In the genomic region with DNA sequence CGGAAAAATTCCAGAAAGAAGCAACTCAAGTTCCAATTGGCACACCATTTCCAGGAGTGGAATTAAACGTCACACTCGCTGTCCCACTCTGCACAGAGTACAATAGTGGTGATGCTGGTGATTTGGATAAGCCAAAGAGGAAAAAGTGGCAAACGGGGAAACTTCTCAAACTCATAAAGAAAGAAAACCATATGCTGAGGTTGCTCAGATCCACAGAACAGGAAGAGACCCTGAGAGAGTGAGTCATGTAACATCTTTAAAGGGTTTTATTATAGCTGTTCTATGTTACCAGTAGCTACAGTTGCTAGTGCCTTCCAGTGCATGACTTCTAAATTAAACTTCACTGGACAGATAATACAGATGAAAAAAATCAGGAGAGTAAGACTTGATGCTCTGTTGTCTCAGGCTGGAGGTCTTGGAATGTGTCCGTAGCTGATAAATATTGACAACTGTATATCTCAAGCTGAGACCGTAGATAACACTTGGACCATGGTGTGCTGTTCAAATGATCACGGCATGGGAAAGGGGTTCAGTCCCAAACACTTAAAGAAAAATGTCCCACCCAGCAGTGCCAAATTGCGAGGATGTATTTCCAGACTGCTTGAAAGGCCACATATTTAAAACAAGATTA, we compare ENCODE assay signal across 19 mouse cellular contexts.
DNase-seq lines count a peak whose midpoint lies in the region; ATAC-seq and TF ChIP-seq lines count a peak whose summit lies in the region.
"Had no signal": no experiment of that assay in that cellular context is flagged by ENCODE, and none has a peak within 500 bp of the region (broad histone marks: within the 10 kb centered on the region; RNA-seq: fewer than 3 reads in every experiment).

No protein-coding gene starts in this region.

- DNase-seq in lung, postnatal 4 days = no peak
- no peak for DNase-seq in midbrain, embryonic 14.5 days
- DNase-seq in gastrocnemius, adult 2 months = no peak
- DNase-seq: embryo, embryonic 11 days; heart, adult 2 months; kidney, adult 8-10 months; kidney, postnatal 36 days; lung, adult 2 months; thymus, postnatal 36 days had no signal

- H3K9me3 ChIP-seq in lung, embryonic 16.5 days (ENCODE audit: control insufficient read depth, low read length) = no peaks in the 10 kb centered on the region
- H3K9me3 ChIP-seq in liver, embryonic 15.5 days (replicated peaks) = no peaks in the 10 kb centered on the region
- H3K9me3 ChIP-seq in midbrain, embryonic 14.5 days (ENCODE audit: control insufficient read depth, low read length) = no peaks in the 10 kb centered on the region
- H3K9me3 ChIP-seq in forebrain, embryonic 12.5 days = no peaks in the 10 kb centered on the region
- H3K9me3 ChIP-seq: forebrain, embryonic 10.5 days; heart, embryonic 15.5 days; hindbrain, embryonic 10.5 days; midbrain, embryonic 13.5 days; neural tube, embryonic 15.5 days had no signal

- no peak overlapping the region for H3K27ac ChIP-seq in lung, embryonic 16.5 days (ENCODE audit: low read length)
- H3K27ac ChIP-seq in liver, embryonic 15.5 days (replicated peaks) = peak overlapping the region; percentile 54; the same call in 1 of the 2 replicates
- no peak overlapping the region for H3K27ac ChIP-seq in midbrain, embryonic 14.5 days (replicated peaks; ENCODE audit: low read depth, low read length)
- H3K27ac ChIP-seq in gastrocnemius, adult 2 months = no peak overlapping the region
- no peak overlapping the region for H3K27ac ChIP-seq in forebrain, embryonic 12.5 days
- H3K27ac ChIP-seq: forebrain, embryonic 10.5 days; heart, adult 2 months; heart, embryonic 15.5 days; hindbrain, embryonic 10.5 days; midbrain, embryonic 13.5 days; neural tube, embryonic 15.5 days had no signal

- peak; percentile 22; the same call in 1 of the 2 replicates for ATAC-seq in lung, embryonic 16.5 days (ENCODE audit: low read depth)
- ATAC-seq in erythroid progenitor cell, adult 5-6 weeks (replicated peaks; ENCODE audit: low FRiP score, poor library complexity, severe bottlenecking) = peak; percentile 48; the same call in 1 of the 2 replicates
- peak; percentile 92 for ATAC-seq in liver, embryonic 15.5 days (ENCODE audit: insufficient read depth)
- ATAC-seq in midbrain, embryonic 14.5 days (ENCODE audit: low FRiP score, low TSS enrichment) = no peak
- ATAC-seq in forebrain, embryonic 12.5 days (ENCODE audit: low FRiP score) = no peak
- ATAC-seq: activated CD4-positive, CD25-positive, alpha-beta regulatory T cell, adult 4 months; midbrain, embryonic 13.5 days had no signal

- 64% methylated on average over 8 of the region's 8 CpGs for WGBS in lung, embryonic 16.5 days
- WGBS in liver, embryonic 15.5 days (ENCODE audit: insufficient replicate concordance) = 44% methylated on average over 8 of the region's 8 CpGs
- WGBS in midbrain, embryonic 14.5 days = 92% methylated on average over 8 of the region's 8 CpGs
- 93% methylated on average over 8 of the region's 8 CpGs for WGBS in forebrain, embryonic 12.5 days

- intact Hi-C loops in gastrocnemius, adult 2 months (cut with DNase I) = no loop called here

- H3K36me3 ChIP-seq in lung, embryonic 16.5 days (ENCODE audit: control insufficient read depth, insufficient read depth, low read length) = no peaks in the 10 kb centered on the region
- H3K36me3 ChIP-seq in liver, embryonic 15.5 days (replicated peaks) = no peaks in the 10 kb centered on the region
- no peaks in the 10 kb centered on the region for H3K36me3 ChIP-seq in midbrain, embryonic 14.5 days (ENCODE audit: control insufficient read depth, insufficient read depth, low read length)
- no peaks in the 10 kb centered on the region for H3K36me3 ChIP-seq in forebrain, embryonic 12.5 days (replicated peaks)
- H3K36me3 ChIP-seq: forebrain, embryonic 10.5 days; heart, embryonic 15.5 days; hindbrain, embryonic 10.5 days; midbrain, embryonic 13.5 days; neural tube, embryonic 15.5 days had no signal

- peaks cover 2% of the 10 kb centered on the region; the same call in 1 of the 2 replicates for H3K4me1 ChIP-seq in lung, embryonic 16.5 days (replicated peaks; ENCODE audit: control insufficient read depth, insufficient read depth, low read length)
- peaks cover 41% of the 10 kb centered on the region for H3K4me1 ChIP-seq in liver, embryonic 15.5 days (replicated peaks)
- H3K4me1 ChIP-seq in midbrain, embryonic 14.5 days (ENCODE audit: control insufficient read depth, insufficient read depth, low read length) = no peaks in the 10 kb centered on the region
- H3K4me1 ChIP-seq in forebrain, embryonic 12.5 days = peaks cover 2% of the 10 kb centered on the region; the same call in 1 of the 2 replicates
- H3K4me1 ChIP-seq: midbrain, embryonic 13.5 days had no signal

- no peak overlapping the region for H3K9ac ChIP-seq in lung, embryonic 16.5 days (ENCODE audit: low read length)
- H3K9ac ChIP-seq in liver, embryonic 15.5 days = no peak overlapping the region
- no peak overlapping the region for H3K9ac ChIP-seq in midbrain, embryonic 14.5 days (replicated peaks; ENCODE audit: low read length)
- no peak overlapping the region for H3K9ac ChIP-seq in forebrain, embryonic 12.5 days
- H3K9ac ChIP-seq: heart, embryonic 15.5 days; midbrain, embryonic 13.5 days; neural tube, embryonic 15.5 days had no signal

- H3K4me2 ChIP-seq in lung, embryonic 16.5 days (ENCODE audit: low read depth, low read length) = no peak overlapping the region
- H3K4me2 ChIP-seq in liver, embryonic 15.5 days = peak overlapping the region; percentile 43
- H3K4me2 ChIP-seq in midbrain, embryonic 14.5 days (ENCODE audit: low read length) = no peak overlapping the region
- no peak overlapping the region for H3K4me2 ChIP-seq in forebrain, embryonic 12.5 days
- H3K4me2 ChIP-seq: heart, embryonic 15.5 days; midbrain, embryonic 13.5 days; neural tube, embryonic 15.5 days had no signal

- no peak for TF ChIP-seq CTCF in gastrocnemius, adult 2 months (IDR thresholded peaks at IDR 0.05)

- no peak overlapping the region for H3K4me3 ChIP-seq in lung, embryonic 16.5 days (ENCODE audit: low read length)
- no peak overlapping the region for H3K4me3 ChIP-seq in liver, embryonic 15.5 days (replicated peaks)
- no peak overlapping the region for H3K4me3 ChIP-seq in midbrain, embryonic 14.5 days (replicated peaks; ENCODE audit: low read depth, low read length)
- no peak overlapping the region for H3K4me3 ChIP-seq in gastrocnemius, adult 2 months
- H3K4me3 ChIP-seq in forebrain, embryonic 12.5 days (replicated peaks) = no peak overlapping the region
- H3K4me3 ChIP-seq: forebrain, embryonic 10.5 days; heart, adult 2 months; heart, embryonic 15.5 days; hindbrain, embryonic 10.5 days; midbrain, embryonic 13.5 days; neural tube, embryonic 15.5 days had no signal

- H3K27me3 ChIP-seq in lung, embryonic 16.5 days (ENCODE audit: control insufficient read depth, insufficient read depth, low read depth, low read length) = no peaks in the 10 kb centered on the region
- H3K27me3 ChIP-seq in liver, embryonic 15.5 days = no peaks in the 10 kb centered on the region
- H3K27me3 ChIP-seq in midbrain, embryonic 14.5 days (ENCODE audit: control insufficient read depth, insufficient read depth, low read length) = peaks cover 6% of the 10 kb centered on the region; the same call in 1 of the 2 replicates
- no peaks in the 10 kb centered on the region for H3K27me3 ChIP-seq in forebrain, embryonic 12.5 days
- H3K27me3 ChIP-seq: heart, embryonic 15.5 days; neural tube, embryonic 15.5 days had no signal

Comparison
In these comparisons a context has a peak if more than half of its experiments do, and no peak if none do; other contexts are left out.
1. ATAC-seq: peak in lung, embryonic 16.5 days (single experiment), erythroid progenitor cell, adult 5-6 weeks (single experiment) and liver, embryonic 15.5 days (single experiment); none in midbrain, embryonic 14.5 days (single experiment) and forebrain, embryonic 12.5 days (single experiment).